Mouse (Mus musculus) neural tube, embryonic 10.5 days (tissue): ENCODE results near the gene Samd4b.
A peak's percentile ranks its signal among the peaks of the same experiment; 100 is the strongest.
"Not testable (repeated sequence)": the region's sequence is repeated elsewhere in the genome, so short reads cannot be mapped to it uniquely, and the experiment has no call there.

Experiments used
- DNase-seq: peaks from one replicate; pipeline ENCODE4 v3.0.0-alpha.2; 2017; ENCODE audit warnings: low spot score; ENCODE audit errors: extremely low spot score

Samd4b gene

GRCm38 (mm10) chr7:28401942-28402341 is 196.0 kb downstream of the Samd4b start:
- no peak for DNase-seq

GRCm38 (mm10) chr7:28401030-28401429 is 196.9 kb downstream of the Samd4b start:
- DNase-seq = no peak

DNA sequence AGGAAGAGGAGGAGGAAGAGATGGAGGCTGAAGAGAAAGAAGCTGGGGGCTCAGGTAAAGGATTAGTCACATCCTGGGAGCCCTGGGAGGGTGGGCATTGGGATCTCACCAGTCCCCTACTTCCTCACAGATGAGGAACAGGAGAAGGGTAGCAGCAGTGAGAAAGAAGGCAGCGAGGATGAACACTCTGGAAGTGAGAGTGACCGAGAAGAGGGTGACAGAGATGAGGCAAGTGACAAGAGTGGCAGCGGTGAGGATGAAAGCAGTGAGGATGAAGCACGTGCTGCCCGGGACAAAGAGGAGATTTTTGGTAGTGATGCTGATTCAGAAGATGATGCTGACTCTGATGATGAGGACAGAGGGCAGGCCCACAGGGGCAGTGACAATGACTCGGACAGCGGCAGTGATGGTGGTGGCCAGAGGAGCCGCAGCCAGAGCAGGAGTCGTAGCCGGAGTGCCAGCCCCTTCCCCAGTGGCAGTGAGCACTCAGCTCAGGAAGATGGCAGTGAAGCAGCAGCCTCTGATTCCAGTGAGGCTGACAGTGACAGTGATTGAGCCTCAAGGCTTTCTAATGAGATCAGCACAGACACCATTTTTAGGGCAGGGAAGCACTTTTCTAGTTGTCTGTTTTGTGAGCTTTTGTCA is 199.1 kb downstream of the Samd4b start:
- no peak for DNase-seq

DNA sequence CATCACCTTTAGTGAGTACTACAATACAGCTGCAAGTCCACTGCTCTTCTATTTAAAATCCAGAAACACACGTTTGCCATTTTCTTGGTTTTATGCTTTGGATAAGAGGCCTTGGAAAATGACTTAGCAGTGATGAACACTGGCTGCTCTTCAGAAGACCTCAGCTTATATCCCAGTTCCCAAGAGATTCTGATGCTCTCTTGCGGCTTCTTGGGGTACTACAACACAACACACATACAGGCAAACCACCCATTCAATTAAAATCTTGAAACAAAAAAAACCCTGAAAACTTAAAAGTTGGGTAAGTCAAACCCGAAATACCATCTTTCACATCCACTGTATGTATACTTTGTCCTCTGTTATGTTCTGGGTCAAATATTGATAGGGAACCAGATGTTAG is 199.9 kb downstream of the Samd4b start:
- no peak for DNase-seq

- DNase-seq = no peak
Observed at GRCm38 (mm10) chr7:28395425-28395824, 202.5 kb downstream of the Samd4b start.

DNA sequence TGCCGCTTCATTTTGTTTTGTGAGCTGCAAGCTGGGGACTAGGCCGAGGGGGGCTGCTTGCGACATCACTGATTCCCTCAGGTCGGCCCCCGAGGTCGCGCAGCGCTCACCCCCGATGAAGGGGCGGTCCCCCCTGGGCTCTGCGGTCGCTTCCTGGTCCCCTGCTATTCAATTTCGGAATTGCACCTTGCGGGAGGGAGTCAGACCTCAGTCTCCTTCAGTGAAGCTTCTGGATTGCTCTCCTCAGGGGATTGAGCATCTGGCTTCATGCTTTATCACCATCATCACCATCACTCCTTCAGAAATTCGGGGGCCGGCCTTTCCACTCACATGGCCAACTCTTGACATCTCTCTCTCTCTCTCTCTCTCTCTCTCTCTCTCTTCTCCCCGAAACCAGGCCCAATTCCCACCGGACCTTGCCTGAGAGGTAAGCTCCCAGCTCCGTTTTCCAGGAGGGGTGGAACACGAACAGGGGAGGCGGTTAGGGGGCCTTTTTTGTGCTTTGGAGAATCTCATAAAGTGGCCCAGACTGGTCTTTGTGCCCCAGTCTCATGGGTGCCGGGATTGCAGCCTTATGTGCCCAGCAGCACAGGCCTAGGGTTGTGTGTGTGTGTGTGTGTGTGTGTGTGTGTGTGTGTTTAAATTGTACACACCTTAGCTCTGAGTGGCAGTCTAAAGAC is 204.5 kb downstream of the Samd4b start:
- DNase-seq = no peak

- DNase-seq = peak; percentile 90
Observed at GRCm38 (mm10) chr7:28392429-28393271, 205.3 kb downstream of the Samd4b start, which contains the start of the genes Med29 and Paf1. Med29 (minus strand) TSS chr7:28392708. Paf1 (plus strand) TSS chr7:28392951.

DNA sequence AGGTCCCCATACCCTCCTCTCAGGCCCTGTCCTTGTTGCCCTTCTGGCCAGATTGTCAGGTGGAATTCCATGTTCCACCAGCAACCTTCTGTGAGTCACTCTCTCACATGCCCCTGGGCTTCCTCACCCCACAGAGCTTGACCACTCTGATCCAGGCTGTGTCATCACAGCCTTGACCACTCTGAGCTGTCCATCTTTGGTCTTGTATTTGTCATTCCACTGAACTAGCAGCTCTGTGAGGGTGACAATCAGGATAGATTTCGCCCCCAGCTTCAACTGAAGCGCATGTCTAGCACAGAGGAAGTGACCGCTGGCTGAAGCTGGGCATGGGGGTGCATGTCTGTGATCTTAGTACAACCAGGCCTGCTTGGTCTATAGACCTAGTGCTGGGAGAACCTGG is 207.6 kb downstream of the Samd4b start:
- DNase-seq = no peak

GRCm38 (mm10) chr7:28387384-28387783 is 210.6 kb downstream of the Samd4b start:
- not testable (repeated sequence) for DNase-seq

- not testable (repeated sequence) for DNase-seq
Observed at GRCm38 (mm10) chr7:28386877-28387276, 211.1 kb downstream of the Samd4b start.

DNA sequence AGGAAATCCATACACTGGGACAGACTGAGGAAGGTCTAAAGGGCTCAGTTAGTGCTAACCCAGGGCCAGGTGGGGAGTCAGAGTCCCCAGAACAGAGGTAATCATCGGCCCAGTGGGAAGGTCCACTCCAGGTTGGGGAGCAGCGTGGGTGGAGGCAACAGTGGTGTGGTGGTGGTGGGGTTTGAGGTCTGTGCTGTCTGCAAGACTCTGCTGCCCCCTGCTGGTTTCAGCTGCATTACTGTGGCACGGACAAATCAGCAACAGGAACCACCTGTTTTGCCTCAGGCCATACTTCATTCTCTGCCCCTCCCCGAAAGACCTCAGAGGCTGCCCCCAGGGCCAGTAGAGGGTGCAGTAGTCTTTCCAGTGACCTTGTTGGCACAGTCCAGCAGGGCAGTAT is 211.5 kb downstream of the Samd4b start:
- DNase-seq = peak; percentile 83

- DNase-seq = no peak
Observed at GRCm38 (mm10) chr7:28386007-28386406, 211.9 kb downstream of the Samd4b start.

GRCm38 (mm10) chr7:28385196-28385595 is 212.7 kb downstream of the Samd4b start:
- DNase-seq = no peak

DNA sequence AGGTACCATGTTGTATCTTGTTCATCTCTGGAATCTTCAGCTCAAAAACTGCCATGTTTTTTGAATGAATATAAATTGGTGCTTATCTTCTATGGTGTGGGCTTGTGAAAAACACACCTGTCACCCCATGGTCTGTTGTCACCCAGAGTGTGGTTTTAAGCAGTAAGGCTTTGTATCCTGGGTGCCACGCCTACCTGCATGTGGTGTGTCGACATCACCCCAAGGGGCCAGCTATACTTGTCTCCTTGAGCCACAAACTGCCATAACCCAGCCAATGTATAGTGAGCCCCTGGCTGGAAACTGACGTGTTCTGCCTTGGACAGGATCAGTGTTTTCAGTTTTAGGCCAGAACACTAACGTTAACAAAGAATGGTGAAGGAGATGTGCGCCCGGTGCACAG is 213.8 kb downstream of the Samd4b start:
- DNase-seq = no peak

GRCm38 (mm10) chr7:28383606-28384005 is 214.3 kb downstream of the Samd4b start:
- no peak for DNase-seq

- no peak for DNase-seq
Observed at GRCm38 (mm10) chr7:28382981-28383396, 215.0 kb downstream of the Samd4b start.

- no peak for DNase-seq
Observed at GRCm38 (mm10) chr7:28382347-28382951, 215.5 kb downstream of the Samd4b start.

DNA sequence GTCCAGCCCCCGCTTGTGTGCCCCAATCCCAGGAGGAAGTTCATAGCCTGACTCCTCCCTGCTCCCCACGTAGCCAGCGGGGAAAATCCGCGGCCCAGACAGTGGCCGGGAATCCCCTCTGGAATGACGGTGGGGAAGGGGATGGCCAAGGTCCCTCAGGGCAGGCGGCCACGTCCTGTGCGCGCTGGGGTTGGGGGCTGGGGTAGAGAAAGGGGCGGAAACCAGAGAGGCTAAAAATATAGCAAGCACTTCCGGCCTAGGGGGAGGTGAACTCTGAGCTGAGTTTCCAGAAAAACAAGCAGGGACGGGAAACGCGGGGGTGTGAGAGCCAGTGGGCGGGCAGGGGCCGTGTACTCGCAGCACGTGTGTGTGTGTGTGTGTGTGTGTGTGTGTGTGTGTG is 216.0 kb downstream of the Samd4b start:
- peak; percentile 71 for DNase-seq

DNA sequence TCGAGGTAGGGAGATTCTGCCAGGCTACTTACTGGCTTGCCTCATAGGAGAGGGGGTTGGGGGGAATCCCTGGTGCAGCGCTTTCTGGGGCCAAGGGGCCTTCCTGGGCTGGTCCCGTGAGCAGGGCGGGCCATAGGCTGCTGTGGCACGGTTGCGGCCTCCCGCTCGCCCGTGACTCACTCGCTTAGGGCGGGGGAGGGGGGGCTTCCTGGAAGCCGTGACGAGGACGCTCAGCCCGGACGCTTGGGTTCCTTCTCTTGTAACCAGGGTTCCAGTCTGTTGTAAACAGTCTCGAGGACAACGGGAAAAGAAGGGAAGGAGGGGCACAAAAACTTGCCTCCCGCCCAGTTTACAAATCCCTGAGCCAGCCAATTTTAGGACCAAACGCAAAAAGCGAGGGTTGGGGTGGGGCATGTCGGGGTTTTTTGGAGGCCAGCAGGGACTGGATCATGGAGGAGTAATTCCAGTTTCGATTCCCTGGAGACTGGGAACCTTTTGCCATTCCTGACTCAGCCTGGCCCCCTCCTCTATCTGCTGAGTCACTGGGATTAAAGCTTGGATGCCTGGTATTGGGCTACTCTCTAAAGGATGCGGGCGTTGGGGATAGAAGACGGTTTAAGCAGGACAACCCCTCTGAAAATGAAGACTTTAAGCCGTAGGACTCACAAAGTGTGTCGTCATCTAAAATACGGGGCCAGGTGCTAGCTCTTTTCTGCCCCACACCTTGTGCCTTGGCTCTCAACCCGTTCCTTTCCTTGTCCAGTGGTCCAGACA is 216.7 kb downstream of the Samd4b start:
- DNase-seq = peak; percentile 49

DNA sequence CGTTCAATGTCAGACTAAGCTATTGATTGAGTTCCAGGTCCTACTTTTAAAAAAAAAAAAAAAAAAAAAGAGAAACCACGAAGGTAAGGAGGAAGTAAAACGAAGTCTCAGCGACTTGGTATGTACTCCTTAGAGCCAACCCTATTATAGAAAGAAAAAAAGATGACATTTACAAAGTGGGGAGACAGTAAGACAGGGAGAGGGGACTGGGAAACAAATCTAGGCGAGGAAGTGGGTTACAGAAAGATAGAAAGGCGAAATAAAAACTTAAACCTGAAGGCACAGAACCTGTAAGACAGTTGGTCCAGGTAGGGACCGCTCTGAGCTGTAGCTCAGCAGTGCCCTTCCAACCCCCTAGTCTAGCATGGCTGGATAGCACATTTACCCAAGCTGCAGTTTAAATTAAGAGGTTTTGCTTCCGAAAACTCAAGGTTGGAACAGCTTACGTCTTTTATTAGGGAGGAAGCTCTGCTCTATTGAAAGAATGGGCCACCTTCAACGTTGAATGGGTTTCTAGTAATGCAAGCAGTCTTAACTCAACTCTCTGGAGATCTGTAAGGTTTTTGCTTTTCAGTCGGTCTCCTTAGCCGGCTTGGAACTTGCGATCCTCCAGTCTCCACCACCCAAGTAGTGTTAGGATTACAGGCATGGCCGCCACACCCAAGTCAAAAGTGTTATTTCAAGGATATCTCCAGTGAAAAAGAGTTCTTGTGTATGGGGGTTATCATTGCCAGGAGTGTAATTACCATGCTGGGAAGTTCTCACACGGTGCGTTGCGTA is 217.5 kb downstream of the Samd4b start, which contains the start of gene Zfp36:
Gene Zfp36 (minus strand): TSS at position 17 of the 780 bp plus-strand sequence.
- DNase-seq = no peak
